Mouse (Mus musculus): ENCODE measurements around the gene Clec3a. TPM values are rescaled to one million over a fixed set of nuclear protein-coding genes. Genes with fewer than 3 reads are reported as not detected.

The Clec3a gene
- polyA plus RNA-seq, 1 experiment: not detected

DNA sequence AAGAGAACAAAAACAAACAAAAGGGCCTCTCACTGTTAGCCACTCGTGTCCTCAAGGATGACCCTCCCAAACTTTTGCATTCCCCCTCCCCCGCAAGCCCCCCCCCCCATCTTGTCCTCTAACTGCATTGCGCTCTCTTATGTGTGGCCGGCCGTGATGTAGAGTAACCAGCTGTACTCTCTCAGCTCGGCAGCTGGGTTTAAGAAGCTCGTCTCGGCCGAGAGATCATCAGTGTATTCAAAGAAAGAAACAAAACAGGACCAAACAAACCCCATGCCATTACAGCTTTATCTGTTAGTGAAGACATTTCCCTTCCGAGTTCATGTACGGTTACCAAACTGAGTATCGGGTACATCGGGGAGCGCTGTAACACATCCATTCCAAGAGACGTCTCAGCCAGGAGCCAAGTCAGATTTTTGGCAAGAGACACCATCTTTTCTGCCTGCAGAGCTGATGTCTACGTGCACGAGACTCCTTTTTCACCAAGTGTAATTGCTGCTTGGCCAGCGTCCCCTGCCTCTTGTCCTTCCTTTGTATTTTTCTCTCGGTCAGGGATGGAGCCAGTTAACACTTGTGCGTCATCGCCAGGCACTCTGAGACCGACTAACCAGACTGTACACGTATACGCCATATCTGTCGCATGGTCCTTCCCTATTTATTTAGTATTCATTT is 40.4 kb downstream of the Clec3a start:
- Histone ChIP-seq H3K27me3 (ENCODE audit: control insufficient read depth, insufficient read depth, insufficient read length) (no peaks in the 10 kb centered on the region), H3K4me3 (ENCODE audit: insufficient read depth, poor library complexity, severe bottlenecking) (no peak overlapping the region), H3K79me3 (ENCODE audit: low read depth) (no peaks in the 10 kb centered on the region), H3ac (ENCODE audit: control insufficient read depth, insufficient read length, low read depth) (no peak overlapping the region), H3K36me3 (ENCODE audit: control insufficient read depth, insufficient read depth) (no peaks in the 10 kb centered on the region), H3K79me2 (ENCODE audit: control insufficient read depth, insufficient read depth) (no peaks in the 10 kb centered on the region)
- TF ChIP-seq CTCF (IDR thresholded peaks at IDR 0.05; ENCODE audit: control insufficient read depth, insufficient read depth, insufficient read length) (no peak), CEBPB (IDR thresholded peaks at IDR 0.05; ENCODE audit: low read depth) (no peak), USF1 (IDR thresholded peaks at IDR 0.05; ENCODE audit: low read depth) (no peak), MYOG (IDR thresholded peaks at IDR 0.05; ENCODE audit: control insufficient read depth, extremely low read depth, insufficient read length) (no peak), MYOD1 (IDR thresholded peaks at IDR 0.05; ENCODE audit: control insufficient read depth, insufficient read length, low read depth) (no peak), MAX (IDR thresholded peaks at IDR 0.05) (no peak), FOSL1 (IDR thresholded peaks at IDR 0.05; ENCODE audit: insufficient read depth, low read length, poor library complexity, severe bottlenecking) (no peak)

DNA sequence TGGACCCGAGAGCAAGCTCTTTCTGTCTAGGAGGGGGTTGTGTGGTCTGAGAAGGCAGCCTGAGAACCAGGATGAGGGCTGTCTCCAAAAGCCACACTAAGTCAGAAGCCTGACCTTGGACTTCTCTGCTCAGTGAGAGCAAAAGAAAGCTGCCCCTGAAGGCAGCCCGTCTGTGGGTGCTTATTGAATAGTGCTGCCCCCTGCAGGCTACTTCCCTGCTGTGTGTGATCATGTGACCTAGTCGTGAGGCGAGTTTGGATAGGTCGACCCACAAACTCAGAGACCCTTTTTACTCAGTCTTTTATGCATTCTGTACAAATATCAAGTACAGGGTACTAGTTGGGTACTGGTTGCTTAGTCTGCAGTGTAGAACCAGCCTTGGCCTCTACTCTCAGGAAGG is 42.7 kb downstream of the Clec3a start:
- Histone ChIP-seq H3K36me3 (ENCODE audit: control insufficient read depth, insufficient read depth) (no peaks in the 10 kb centered on the region), H3K79me3 (ENCODE audit: low read depth) (no peaks in the 10 kb centered on the region), H3K4me3 (ENCODE audit: insufficient read depth, poor library complexity, severe bottlenecking) (no peak overlapping the region), H3ac (ENCODE audit: control insufficient read depth, insufficient read length, low read depth) (no peak overlapping the region), H3K27me3 (ENCODE audit: control insufficient read depth, insufficient read depth, insufficient read length) (no peaks in the 10 kb centered on the region), H3K79me2 (ENCODE audit: control insufficient read depth, insufficient read depth) (no peaks in the 10 kb centered on the region)
- peak; percentile 47 for TF ChIP-seq USF1 (IDR thresholded peaks at IDR 0.05; ENCODE audit: low read depth)
- no peak for TF ChIP-seq MYOD1 (IDR thresholded peaks at IDR 0.05; ENCODE audit: control insufficient read depth, insufficient read length, low read depth)
- TF ChIP-seq MAX (IDR thresholded peaks at IDR 0.05): no peak
- TF ChIP-seq CTCF (IDR thresholded peaks at IDR 0.05; ENCODE audit: control insufficient read depth, insufficient read depth, insufficient read length): no peak
- TF ChIP-seq MYOG (IDR thresholded peaks at IDR 0.05; ENCODE audit: control insufficient read depth, extremely low read depth, insufficient read length): no peak
- TF ChIP-seq FOSL1 (IDR thresholded peaks at IDR 0.05; ENCODE audit: insufficient read depth, low read length, poor library complexity, severe bottlenecking): no peak

DNA sequence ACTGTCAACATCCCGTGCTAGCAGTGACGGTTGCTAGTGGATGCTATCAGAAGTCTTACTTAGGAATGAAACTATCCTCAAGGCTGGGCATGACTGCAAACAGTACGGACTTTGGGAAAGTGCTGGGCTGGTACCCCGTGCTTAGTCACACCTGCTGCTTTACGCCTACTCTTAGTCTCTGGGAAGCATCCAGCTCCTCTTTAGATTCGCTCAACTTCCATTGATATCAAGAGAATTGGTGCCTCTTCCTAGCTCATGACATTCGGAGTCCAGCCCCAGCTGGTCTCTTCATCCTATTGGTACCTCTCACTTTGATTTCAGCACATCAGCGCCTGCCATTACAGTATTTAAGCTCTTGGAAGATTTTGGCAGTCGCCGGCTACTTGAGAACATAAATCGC is 44.7 kb downstream of the Clec3a start:
- TF ChIP-seq CEBPB (IDR thresholded peaks at IDR 0.05; ENCODE audit: low read depth): no peak
- TF ChIP-seq MYOG (IDR thresholded peaks at IDR 0.05; ENCODE audit: control insufficient read depth, extremely low read depth, insufficient read length): no peak
- no peak for TF ChIP-seq FOSL1 (IDR thresholded peaks at IDR 0.05; ENCODE audit: insufficient read depth, low read length, poor library complexity, severe bottlenecking)
- H3K27me3 ChIP-seq (ENCODE audit: control insufficient read depth, insufficient read depth, insufficient read length): no peaks in the 10 kb centered on the region
- no peak overlapping the region for H3ac ChIP-seq (ENCODE audit: control insufficient read depth, insufficient read length, low read depth)
- no peaks in the 10 kb centered on the region for H3K36me3 ChIP-seq (ENCODE audit: control insufficient read depth, insufficient read depth)
- no peak overlapping the region for H3K4me3 ChIP-seq (ENCODE audit: insufficient read depth, poor library complexity, severe bottlenecking)
- no peaks in the 10 kb centered on the region for H3K79me3 ChIP-seq (ENCODE audit: low read depth)
- H3K79me2 ChIP-seq (ENCODE audit: control insufficient read depth, insufficient read depth): no peaks in the 10 kb centered on the region

DNA sequence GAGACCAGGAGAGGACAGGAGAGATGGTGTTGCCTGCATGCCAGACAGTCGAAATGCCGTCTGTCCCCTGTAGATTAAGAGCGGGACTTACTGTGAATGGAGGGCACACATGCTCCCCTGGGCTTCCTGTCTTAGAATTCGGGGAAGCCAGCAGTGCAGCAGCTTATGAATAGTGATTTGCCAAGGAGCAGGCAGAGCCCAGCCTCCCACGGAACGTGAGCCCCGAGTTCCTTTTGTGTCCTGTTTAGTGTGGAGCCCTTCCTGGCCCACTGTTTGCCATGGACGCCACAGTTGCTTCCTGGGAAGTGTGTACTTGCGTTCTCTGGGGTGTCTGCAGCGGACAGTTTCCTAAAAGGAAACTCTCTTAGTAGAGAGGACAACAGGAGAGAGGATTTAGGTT is 45.4 kb downstream of the Clec3a start:
- H3K4me3 ChIP-seq (ENCODE audit: insufficient read depth, poor library complexity, severe bottlenecking): no peak overlapping the region
- no peaks in the 10 kb centered on the region for H3K79me2 ChIP-seq (ENCODE audit: control insufficient read depth, insufficient read depth)
- no peaks in the 10 kb centered on the region for H3K36me3 ChIP-seq (ENCODE audit: control insufficient read depth, insufficient read depth)
- no peak overlapping the region for H3ac ChIP-seq (ENCODE audit: control insufficient read depth, insufficient read length, low read depth)
- H3K79me3 ChIP-seq (ENCODE audit: low read depth): no peaks in the 10 kb centered on the region
- H3K27me3 ChIP-seq (ENCODE audit: control insufficient read depth, insufficient read depth, insufficient read length): no peaks in the 10 kb centered on the region
- TF ChIP-seq MAX (IDR thresholded peaks at IDR 0.05): no peak
- no peak for TF ChIP-seq USF1 (IDR thresholded peaks at IDR 0.05; ENCODE audit: low read depth)
- no peak for TF ChIP-seq MYOG (IDR thresholded peaks at IDR 0.05; ENCODE audit: control insufficient read depth, extremely low read depth, insufficient read length)
- no peak for TF ChIP-seq CTCF (IDR thresholded peaks at IDR 0.05; ENCODE audit: control insufficient read depth, insufficient read depth, insufficient read length)
- no peak for TF ChIP-seq CEBPB (IDR thresholded peaks at IDR 0.05; ENCODE audit: low read depth)
- TF ChIP-seq MYOD1 (IDR thresholded peaks at IDR 0.05; ENCODE audit: control insufficient read depth, insufficient read length, low read depth): no peak
- no peak for TF ChIP-seq FOSL1 (IDR thresholded peaks at IDR 0.05; ENCODE audit: insufficient read depth, low read length, poor library complexity, severe bottlenecking)

DNA sequence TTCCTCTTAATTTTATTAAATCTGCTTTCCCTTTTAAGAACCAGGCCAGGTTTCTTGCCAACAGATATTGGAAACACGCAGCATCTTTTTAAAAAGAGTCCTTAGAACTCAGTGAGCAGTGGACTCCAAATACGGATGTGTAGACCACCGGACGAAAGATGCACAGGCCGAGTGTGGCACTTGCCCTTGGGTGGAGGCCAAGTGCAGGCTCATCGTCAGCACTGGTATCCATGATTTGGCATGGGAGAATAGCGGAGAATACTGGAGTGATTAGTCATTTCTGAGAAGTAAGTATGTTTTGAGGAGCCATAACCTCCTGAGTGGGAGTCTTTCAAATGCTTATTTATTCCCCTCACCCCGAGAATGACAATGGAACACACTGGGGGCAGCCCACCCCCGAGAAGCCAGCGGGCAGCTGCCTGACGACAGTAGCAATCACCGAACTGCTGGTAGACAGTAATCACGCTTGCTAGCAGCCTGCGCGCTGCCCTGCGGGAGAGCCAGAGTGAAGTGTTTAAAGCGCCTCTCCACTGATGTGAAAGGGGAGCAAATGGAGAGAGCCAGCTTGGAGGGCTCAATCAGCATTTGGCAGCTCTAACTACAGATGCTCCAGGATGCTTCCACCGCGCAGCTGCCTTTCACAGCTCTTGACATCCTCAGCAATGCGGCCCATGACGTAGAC is 50.8 kb downstream of the Clec3a start:
- H3K79me3 ChIP-seq (ENCODE audit: low read depth): no peaks in the 10 kb centered on the region
- TF ChIP-seq CTCF (IDR thresholded peaks at IDR 0.05; ENCODE audit: control insufficient read depth, insufficient read depth, insufficient read length) (no peak), USF1 (IDR thresholded peaks at IDR 0.05; ENCODE audit: low read depth) (no peak)
- H3K27me3 ChIP-seq (ENCODE audit: control insufficient read depth, insufficient read depth, insufficient read length): no peaks in the 10 kb centered on the region
- H3ac ChIP-seq (ENCODE audit: control insufficient read depth, insufficient read length, low read depth): no peak overlapping the region
- no peaks in the 10 kb centered on the region for H3K79me2 ChIP-seq (ENCODE audit: control insufficient read depth, insufficient read depth)
- H3K36me3 ChIP-seq (ENCODE audit: control insufficient read depth, insufficient read depth): no peaks in the 10 kb centered on the region
- H3K4me3 ChIP-seq (ENCODE audit: insufficient read depth, poor library complexity, severe bottlenecking): no peak overlapping the region

DNA sequence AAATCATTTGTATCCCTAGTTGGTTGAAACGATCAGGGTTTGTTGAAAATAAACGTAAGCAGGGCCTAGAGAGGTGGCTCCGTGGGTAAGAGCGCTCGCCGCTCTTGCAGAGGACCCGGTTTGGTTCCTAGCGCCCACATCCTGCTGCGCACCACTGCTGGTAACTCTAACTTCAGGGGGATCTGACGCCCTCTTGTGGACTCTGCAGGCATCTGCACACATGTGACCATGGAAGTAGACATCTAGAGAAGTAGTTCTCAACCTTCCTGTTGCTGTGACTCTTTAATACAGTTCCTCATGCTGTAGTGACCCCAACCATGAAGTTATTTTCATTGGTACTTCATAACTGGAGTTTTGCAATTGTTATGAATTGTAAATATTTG is 51.3 kb downstream of the Clec3a start:
- H3K4me3 ChIP-seq (ENCODE audit: insufficient read depth, poor library complexity, severe bottlenecking): no peak overlapping the region
- no peaks in the 10 kb centered on the region for H3K79me2 ChIP-seq (ENCODE audit: control insufficient read depth, insufficient read depth)
- no peaks in the 10 kb centered on the region for H3K79me3 ChIP-seq (ENCODE audit: low read depth)
- TF ChIP-seq MYOG (IDR thresholded peaks at IDR 0.05; ENCODE audit: control insufficient read depth, extremely low read depth, insufficient read length) (no peak), CEBPB (IDR thresholded peaks at IDR 0.05; ENCODE audit: low read depth) (no peak), USF1 (IDR thresholded peaks at IDR 0.05; ENCODE audit: low read depth) (no peak), MYOD1 (IDR thresholded peaks at IDR 0.05; ENCODE audit: control insufficient read depth, insufficient read length, low read depth) (no peak), MAX (IDR thresholded peaks at IDR 0.05) (no peak), CTCF (IDR thresholded peaks at IDR 0.05; ENCODE audit: control insufficient read depth, insufficient read depth, insufficient read length) (no peak), FOSL1 (IDR thresholded peaks at IDR 0.05; ENCODE audit: insufficient read depth, low read length, poor library complexity, severe bottlenecking) (no peak)
- H3K27me3 ChIP-seq (ENCODE audit: control insufficient read depth, insufficient read depth, insufficient read length): no peaks in the 10 kb centered on the region
- no peaks in the 10 kb centered on the region for H3K36me3 ChIP-seq (ENCODE audit: control insufficient read depth, insufficient read depth)
- H3ac ChIP-seq (ENCODE audit: control insufficient read depth, insufficient read length, low read depth): no peak overlapping the region
